Mouse (Mus musculus) ovary, postnatal 10 days (tissue): ENCODE measurements at regions not wholly inside any gene's neighbourhood (a gene's known extent, or its start where the extent isn't known, plus 50 kb on each side); places are given as distances from the start of the nearest gene placed in this dataset.

ENCODE experiments used
- DNase-seq: peaks from one replicate; pipeline ENCODE4 v3.0.0; 2022; ENCODE audit warnings: low spot score

DNA sequence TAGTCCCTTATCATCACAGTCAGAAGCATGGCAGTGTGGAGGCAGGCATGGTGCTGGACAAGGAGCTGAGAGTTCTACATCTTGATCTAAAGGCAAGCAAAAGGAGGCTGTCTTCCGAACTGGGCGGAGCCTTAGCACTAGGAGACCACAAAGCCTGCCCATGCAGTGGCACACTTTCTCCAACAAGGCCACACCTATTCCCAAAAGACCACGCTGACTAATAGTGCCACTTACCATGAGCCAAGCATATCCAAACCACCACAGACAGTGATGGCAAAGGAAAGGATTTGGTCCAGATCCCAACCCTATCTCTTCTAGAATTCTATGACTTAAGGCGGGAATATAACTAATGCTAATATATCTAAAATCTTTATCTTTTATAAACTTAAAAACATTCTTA lies 169.4 kb upstream of the Prok2 start:
- DNase-seq: no peak

GRCm38 (mm10) chr6:99893936-99894335 lies 167.7 kb upstream of the Prok2 start:
- no peak for DNase-seq

GRCm38 (mm10) chr6:99892204-99892603 lies 166.0 kb upstream of the Prok2 start:
- no peak for DNase-seq

DNA sequence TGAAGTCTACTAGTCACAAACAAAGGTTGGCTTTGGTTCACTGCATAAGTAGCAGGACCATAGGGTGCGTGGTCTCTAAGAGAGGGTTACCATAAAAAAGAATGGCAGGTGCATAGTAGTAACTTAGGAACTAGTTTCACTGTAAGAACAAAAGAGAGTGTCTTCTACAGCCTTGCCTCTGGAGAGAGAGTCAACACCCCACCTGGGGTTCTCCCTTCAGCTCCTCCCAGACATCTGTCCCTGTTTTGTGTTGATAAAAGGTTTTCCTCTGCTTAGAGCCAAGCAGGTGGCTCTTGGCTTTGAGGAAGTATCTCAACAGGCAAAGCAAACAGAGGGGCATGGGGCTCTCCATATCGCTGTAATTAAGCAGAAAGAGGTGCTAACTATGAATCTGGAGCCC lies 165.6 kb upstream of the Prok2 start:
- DNase-seq: no peak

DNA sequence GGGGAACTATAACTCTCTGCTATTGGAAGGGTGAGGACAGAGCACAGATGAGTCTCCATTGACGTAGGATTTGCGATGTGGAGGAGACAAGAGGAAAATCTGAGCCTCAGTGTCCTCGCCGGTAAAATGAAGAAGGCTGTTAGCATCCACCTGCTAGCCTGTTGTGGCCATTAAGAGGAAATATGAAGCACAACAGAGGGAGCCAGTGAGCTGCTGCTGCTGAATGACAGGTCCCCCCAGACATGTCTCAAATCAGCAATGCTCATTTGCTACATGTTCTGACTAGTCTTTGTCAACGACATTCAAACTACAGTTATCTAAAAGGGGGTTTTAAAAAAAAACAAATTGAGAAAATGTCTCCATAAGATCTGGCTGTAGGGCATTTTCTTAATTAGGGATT lies 164.6 kb upstream of the Prok2 start:
- no peak for DNase-seq

DNA sequence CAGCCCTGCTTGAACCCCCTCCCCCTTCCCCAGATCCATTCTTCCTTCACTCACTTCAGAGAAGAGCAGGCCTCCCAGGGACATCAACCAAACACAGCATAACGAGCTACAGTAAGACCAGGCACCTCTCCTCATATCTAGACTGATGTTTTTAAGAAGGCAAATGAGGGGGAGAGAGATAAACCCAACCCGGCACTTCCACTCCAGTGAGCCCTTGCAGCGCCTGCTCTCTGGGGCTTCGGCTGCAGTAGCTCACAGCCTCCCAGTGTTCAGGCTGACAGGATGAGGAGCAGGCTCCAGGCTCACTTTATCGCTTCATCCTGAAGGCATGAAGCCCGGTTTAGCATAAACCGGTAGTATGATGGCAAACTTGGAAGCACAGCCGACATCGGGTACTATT lies 162.9 kb upstream of the Prok2 start:
- no peak for DNase-seq

DNA sequence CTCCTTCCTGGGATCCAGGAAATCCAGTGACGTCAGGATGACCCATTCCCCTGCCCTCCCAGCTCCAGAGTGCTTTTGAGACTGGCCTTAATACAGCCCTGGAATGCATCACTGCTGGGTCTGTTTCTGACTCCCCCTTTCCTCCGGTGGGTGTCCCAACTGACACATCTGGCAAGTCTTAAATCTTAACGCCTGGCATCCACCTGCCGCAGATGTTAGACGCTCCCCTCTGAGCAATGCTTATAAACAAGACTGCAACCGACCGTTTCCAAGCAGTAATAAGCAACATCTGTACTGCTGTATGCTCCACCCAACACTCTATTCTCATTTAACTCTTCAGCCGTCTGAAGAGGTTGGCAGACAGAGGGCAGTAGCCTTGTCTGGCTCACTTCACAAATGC lies 161.7 kb upstream of the Prok2 start:
- no peak for DNase-seq

GRCm38 (mm10) chr6:99884755-99885154 lies 158.6 kb upstream of the Prok2 start:
- no peak for DNase-seq

- DNase-seq: no peak
Observed at GRCm38 (mm10) chr6:99884054-99884453, 157.9 kb upstream of the Prok2 start.

GRCm38 (mm10) chr6:99881606-99882005 lies 155.4 kb upstream of the Prok2 start:
- DNase-seq: no peak

DNA sequence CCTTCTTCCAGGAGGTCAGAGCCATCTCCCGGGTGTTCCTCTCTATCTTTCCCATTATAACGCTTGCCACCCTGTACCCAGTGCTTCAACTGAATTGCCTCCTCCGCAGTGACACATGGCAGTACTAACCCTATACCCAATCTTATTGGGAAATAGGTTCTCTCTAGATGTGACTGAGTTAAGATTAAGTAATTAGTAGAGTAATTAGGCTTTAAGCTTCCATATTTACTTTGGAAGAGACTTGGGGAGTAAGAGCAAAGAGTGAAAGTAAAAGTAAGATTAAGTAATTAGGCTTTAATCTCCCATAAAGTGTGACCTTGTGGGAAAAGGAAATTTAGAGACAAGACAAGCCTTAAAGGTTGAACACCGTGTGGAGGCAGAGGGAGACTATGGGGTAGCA lies 148.7 kb upstream of the Prok2 start:
- DNase-seq: no peak

GRCm38 (mm10) chr6:99874029-99874428 lies 147.8 kb upstream of the Prok2 start:
- no peak for DNase-seq

- no peak for DNase-seq
Observed at GRCm38 (mm10) chr6:99866061-99866460, 139.9 kb upstream of the Prok2 start.

DNA sequence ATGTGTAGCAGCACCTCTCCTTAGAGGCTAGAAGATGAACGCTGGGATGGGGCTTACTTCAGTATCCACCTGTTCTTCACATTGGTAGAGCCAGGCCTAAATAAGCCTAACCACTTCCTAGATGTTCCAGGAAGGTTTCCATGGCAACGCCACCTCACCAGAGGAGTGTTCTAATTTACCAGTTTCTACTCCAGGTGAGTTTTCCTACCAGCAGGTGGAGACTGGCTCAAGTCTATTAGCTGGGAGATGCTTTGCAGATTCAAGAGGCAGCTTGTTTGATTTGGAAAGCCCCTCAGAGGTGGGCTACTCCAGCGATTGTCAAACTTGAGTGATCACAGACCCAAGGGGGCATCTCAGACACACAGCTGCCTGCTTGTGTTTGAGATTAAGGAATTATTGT lies 138.8 kb upstream of the Prok2 start:
- DNase-seq: no peak

DNA sequence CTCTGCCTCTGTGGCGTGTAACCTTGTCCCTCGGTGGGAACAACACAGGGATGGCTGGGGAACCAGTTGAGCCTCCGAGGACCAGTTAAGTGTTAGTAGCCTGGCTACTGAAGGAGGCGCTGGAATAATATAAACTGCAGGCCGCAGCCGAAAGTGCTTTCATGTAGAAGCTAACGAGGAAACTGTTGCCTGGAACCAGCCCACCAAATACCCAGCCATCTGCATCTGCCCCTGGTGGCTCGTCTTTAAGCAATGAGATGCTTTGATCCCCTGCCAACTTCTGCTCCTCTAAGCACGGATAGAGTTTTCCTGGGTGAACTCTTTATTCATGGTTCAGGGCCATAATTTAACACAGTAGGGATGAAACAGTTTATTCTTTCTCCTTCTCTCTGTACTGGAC lies 137.2 kb upstream of the Prok2 start:
- no peak for DNase-seq

DNA sequence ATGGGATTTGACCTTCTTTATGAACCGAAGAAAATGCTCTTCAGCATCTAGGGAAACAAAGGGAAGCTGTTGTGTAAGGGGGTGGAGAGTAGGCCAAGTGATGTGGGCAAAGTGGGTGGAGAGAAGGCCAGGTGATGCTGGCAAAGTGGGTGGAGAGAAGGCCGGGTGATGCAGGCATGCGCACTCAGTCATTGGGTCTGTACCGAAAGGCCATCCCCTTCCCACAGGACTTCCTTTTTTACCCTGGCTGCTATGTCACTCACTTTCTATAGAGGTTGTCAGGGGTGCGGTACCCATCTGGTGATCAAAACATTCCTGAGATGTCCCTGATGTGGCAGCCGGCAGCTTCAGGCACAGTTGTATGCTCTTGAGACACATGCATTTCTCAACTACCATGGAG lies 131.2 kb upstream of the Prok2 start:
- no peak for DNase-seq

DNA sequence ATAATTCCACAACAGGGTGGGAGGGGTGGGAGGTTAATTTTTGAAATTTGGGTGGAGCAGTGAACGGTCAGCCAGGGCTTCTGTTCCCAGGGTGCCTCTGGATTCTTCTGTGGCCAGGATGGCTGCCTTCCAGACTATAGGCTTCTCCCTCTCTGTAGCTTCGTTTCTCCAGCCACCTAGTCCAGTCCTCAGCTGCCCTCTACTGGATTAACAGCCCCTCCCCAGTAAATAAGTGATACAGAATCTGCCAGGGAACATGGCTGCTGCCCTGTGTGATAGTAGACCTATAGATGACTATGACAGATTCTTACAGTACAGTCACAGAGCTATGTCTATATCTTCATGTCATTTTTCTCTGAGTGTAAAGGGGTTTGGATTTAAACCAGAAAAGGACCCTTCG lies 127.5 kb upstream of the Prok2 start:
- DNase-seq: no peak

GRCm38 (mm10) chr6:99850706-99851105 lies 124.5 kb upstream of the Prok2 start:
- DNase-seq: no peak

DNA sequence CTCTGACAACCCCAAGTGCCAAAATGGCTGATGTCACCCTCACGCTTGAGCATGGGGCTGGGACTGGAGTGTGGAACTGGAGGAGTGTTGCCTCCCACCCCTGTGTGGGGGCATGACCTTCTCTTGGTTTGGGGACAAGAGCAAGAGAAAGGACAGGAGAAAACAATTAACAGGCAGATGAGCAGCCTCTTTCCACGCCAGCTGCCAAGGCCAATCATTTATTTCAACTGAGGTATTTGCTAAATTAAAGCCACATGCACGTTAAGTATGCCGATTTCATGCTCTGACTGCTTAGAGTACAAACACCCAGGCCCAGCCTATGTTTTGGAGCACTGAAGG lies 119.3 kb upstream of the Prok2 start:
- no peak for DNase-seq

DNA sequence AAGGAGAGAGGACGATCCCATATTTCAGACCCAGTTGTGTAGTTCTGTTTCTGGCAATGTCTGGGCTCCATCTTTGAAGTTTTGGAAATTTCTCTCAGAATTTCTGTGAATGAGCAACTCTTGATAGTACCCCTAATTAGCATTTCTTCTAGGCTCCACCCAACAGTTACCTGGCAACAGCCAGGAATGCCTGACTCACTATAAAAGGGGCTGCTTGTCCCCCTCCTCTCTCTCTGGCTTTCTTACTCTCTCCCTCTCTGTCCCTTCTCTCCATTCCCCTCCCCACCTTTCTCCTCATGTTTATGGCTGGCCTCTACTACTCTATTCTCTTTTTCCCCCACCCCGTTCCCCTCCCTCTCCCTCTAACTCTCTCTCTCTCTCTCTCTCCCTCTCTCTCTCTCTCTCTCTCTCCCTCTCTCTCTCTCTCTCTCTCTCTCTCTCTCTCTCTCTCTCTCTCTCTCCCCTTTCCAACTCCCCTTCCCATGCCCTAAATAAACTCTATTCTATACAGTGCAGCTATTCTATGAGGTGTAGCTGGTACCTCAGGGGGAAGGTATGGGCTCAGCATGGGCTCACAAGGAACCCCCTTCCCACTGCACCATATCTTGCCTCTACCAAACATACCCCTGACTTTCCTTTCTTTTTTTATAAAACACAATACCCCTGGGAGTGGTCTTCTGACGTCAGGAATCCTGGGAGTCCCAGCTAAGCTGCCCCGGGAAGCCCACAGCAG lies 118.7 kb upstream of the Prok2 start:
- DNase-seq: no peak

- DNase-seq: no peak
Observed at GRCm38 (mm10) chr6:99843507-99843906, 117.3 kb upstream of the Prok2 start.

DNA sequence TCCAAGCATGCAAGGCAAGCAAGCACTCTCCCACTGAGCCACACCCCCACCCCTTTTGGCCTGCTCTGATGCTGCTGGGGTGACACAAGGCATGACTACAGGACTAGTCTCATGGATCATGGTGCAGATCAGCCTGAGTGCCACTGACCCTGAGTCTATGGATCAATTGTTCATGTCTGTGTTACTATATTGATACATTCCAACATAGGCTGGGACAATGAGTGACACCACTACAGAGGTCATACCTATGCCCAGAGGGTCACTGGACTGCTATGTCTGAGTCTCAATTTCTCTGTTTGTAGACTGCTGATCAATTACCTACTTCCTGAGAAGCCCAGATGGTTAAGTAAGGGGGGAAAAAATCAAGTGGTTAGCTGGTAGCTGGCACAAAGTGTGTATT lies 116.5 kb upstream of the Prok2 start:
- DNase-seq: no peak

DNA sequence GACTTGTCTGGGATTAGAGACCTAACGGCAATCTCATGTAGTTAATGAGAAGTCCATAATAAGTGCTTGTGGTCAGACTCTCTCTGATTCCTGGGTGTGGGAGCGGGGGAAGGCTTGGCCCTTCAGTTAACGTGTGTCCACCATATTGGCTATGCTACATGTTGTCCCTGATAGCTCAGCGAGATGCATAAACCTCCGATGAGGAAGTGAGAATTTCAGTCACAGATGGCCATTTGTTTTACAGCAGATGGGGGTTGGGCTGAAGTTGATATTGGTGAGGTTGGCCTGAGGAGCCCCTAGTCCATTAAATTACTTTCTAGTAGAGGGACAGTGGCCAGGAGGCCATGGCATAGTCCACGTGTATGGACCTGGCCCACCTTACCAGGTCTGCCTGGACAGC lies 114.6 kb upstream of the Prok2 start:
- no peak for DNase-seq

DNA sequence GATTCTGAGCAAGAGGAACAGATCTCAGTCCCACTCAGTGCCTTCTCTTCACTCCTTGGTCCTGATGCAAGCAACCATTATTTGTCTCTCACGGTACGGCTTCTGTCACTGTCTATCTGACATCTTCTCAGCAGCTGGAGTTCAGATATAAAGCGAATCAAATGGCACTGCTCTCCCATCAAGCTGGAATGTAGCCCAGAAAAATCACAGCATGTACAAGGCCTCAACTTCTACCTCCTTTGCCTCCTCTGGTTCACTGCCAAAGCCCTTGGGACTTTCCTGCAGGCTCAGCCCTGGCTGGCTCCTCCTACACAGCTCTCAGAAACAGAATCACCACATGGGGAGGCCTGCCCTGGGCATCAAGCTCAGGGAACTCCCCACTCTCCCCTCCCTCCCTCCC lies 107.1 kb upstream of the Prok2 start:
- DNase-seq: no peak

- no peak for DNase-seq
Observed at GRCm38 (mm10) chr6:99827625-99828024, 101.4 kb upstream of the Prok2 start.
